Mouse (Mus musculus) limb, embryonic 11.5 days (tissue): ENCODE measurements around the gene Atp9a. TPM values are rescaled to one million over a fixed set of nuclear protein-coding genes. Genes with fewer than 3 reads are reported as not detected.

Experiments
- ATAC-seq: fragments of 200-750 bp; cut with Nextera tagmentation; 2 replicates; pipeline ENCODE4 v1.8.0; 2017; ENCODE audit warnings: low read depth; ENCODE audit not compliant: insufficient number of reproducible peaks, low FRiP score, low TSS enrichment
- DNase-seq: peaks from one replicate; pipeline ENCODE4 v3.0.0-alpha.2; 2015; ENCODE audit warnings: low spot score
- H3K27ac ChIP-seq: fragments of 300-500 bp; sonication (generic); replicated peaks from 2 replicates; pipeline ENCODE4 v1.5.1; 2014; ENCODE audit warnings: low read depth, mild to moderate bottlenecking, low read length
- H3K27me3 ChIP-seq: fragments of 300-500 bp; sonication (generic); 2 replicates; pipeline ENCODE4 v1.6.1; 2014; ENCODE audit warnings: mild to moderate bottlenecking, low read length, mixed read lengths; ENCODE audit not compliant: control insufficient read depth, insufficient read depth
- H3K36me3 ChIP-seq: fragments of 300-500 bp; sonication (generic); 2 replicates; pipeline ENCODE4 v1.6.1; 2014; ENCODE audit warnings: mild to moderate bottlenecking, low read length, moderate library complexity, mixed read lengths; ENCODE audit not compliant: control insufficient read depth, insufficient read depth
- H3K4me1 ChIP-seq: fragments of 300-500 bp; sonication (generic); 2 replicates; pipeline ENCODE4 v1.6.1; 2014; ENCODE audit warnings: low read length, mixed read lengths; ENCODE audit not compliant: control insufficient read depth, insufficient read depth
- H3K4me2 ChIP-seq: fragments of 300-500 bp; sonication (generic); 2 replicates; pipeline ENCODE4 v1.6.1; 2014; ENCODE audit warnings: low read depth, mild to moderate bottlenecking, moderate library complexity; ENCODE audit not compliant: severe bottlenecking
- H3K4me3 ChIP-seq: fragments of 300-500 bp; sonication (generic); 2 replicates; pipeline ENCODE4 v1.5.1; 2014; ENCODE audit warnings: low read depth, low read length
- H3K9ac ChIP-seq: fragments of 300-500 bp; sonication (generic); 2 replicates; pipeline ENCODE4 v1.6.1; 2014; ENCODE audit warnings: mild to moderate bottlenecking, low read length
- H3K9me3 ChIP-seq: fragments of 300-500 bp; sonication (generic); 2 replicates; pipeline ENCODE4 v1.6.1; 2016; ENCODE audit warnings: low read length; ENCODE audit not compliant: control insufficient read depth
- WGBS: fragments of 180-500 bp; shearing (Covaris S2); extraction: QIAGEN DNeasy Blood & Tissue Kit; methylation state at CpG from one replicate; pipeline ENCODE4 v1.1.7; 2014; 5-methylcytosine and 5-hydroxymethylcytosine counted together
- polyA plus RNA-seq: library from polyadenylated mRNA; unstranded; fragments of >200 nt; fragmentation: Nextera tagmentation; extraction: Ambion mirVana; gene quantifications from 2 replicates; pipeline ENCODE4 v1.2.1, GENCODE M21; 2014

Gene Atp9a
- 7.0 and 7.5 TPM in 2 replicates for polyA plus RNA-seq

DNA sequence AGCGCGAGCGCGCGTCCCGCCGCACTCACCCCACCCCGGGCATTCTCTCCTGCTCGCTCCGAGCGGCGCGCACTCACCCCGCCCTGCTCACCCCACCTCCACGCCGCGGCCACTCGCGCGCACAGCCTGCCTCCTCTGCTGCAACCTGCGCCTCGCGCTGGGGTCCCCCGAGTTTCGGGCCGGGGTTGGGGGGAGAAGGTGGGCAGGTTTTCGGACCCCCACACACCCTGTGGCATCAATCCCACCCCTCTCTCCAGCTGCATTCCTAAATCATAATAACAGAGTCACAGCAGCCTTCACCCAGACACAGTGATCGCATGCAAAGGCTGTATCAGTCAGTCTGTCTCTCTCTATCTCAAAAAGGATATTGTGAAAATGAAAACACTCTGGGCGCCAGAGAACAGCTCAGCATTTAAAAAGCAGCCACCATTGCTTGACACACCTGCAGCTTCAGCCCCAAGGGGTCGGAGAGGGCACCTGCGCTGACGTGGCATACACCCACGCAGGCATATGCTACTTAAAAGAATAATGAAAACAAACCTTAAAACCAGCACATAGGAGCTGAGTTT, at the start of gene Atp9a:
TSS of gene Atp9a (minus strand) at position 351 of the 569 bp plus-strand sequence.
- H3K9ac ChIP-seq = peak within 1 kb of the TSS; percentile 72
- WGBS = 10% methylated on average over 20 of the region's 33 CpGs
- ATAC-seq (0 out of 2 replicates have a peak, but pooled peaks have one; percentile 19), DNase-seq (peak; percentile 73)
- H3K9me3 ChIP-seq = no peaks in the 10 kb centered on the region
- H3K27ac ChIP-seq = no peak within 1 kb of the TSS; the same call in 1 of the 2 replicates
- H3K4me2 ChIP-seq = peak within 1 kb of the TSS; percentile 75
- no peaks in the 10 kb centered on the region for H3K27me3 ChIP-seq
- no peaks in the 10 kb centered on the region for H3K36me3 ChIP-seq
- no peaks in the 10 kb centered on the region for H3K4me1 ChIP-seq
- peak within 1 kb of the TSS; percentile 86 for H3K4me3 ChIP-seq

- Histone ChIP-seq H3K4me2 (no peak overlapping the region), H3K36me3 (no peaks in the 10 kb centered on the region), H3K4me1 (peaks cover 5% of the 10 kb centered on the region; the same call in 1 of the 2 replicates), H3K27ac (peak overlapping the region; percentile 38), H3K9ac (no peak overlapping the region), H3K27me3 (no peaks in the 10 kb centered on the region), H3K9me3 (no peaks in the 10 kb centered on the region), H3K4me3 (no peak overlapping the region)
- DNase-seq = peak; percentile 37
- WGBS = 54% methylated on average over 4 of the region's 4 CpGs
- ATAC-seq = peak; percentile 75; the same call in 1 of the 2 replicates
Observed at GRCm38 (mm10) chr2:168791115-168791802, 49.0 kb upstream of the Atp9a start.

GRCm38 (mm10) chr2:168786174-168786573, 44.0 kb upstream of the Atp9a start:
- no peak for ATAC-seq
- 86% methylated on average over 9 of the region's 9 CpGs for WGBS
- no peaks in the 10 kb centered on the region for H3K4me1 ChIP-seq

GRCm38 (mm10) chr2:168780596-168780995, 38.4 kb upstream of the Atp9a start:
- Histone ChIP-seq H3K4me3 (no peak overlapping the region), H3K9me3 (no peaks in the 10 kb centered on the region), H3K4me2 (no peak overlapping the region), H3K4me1 (0 out of 2 replicates have a peak, but pooled peaks cover 2% of the 10 kb centered on the region), H3K27ac (no peak overlapping the region), H3K36me3 (no peaks in the 10 kb centered on the region), H3K27me3 (no peaks in the 10 kb centered on the region), H3K9ac (no peak overlapping the region)
- DNase-seq (no peak), ATAC-seq (no peak)
- WGBS = 32% methylated on average over 9 of the region's 9 CpGs

More at GRCm38 (mm10) chr2:168786174-168786573, 44.0 kb upstream of the Atp9a start:
- no peak overlapping the region for H3K27ac ChIP-seq
- DNase-seq = no peak
- H3K9me3 ChIP-seq = no peaks in the 10 kb centered on the region
- H3K4me3 ChIP-seq = no peak overlapping the region
- H3K4me2 ChIP-seq = no peak overlapping the region
- H3K9ac ChIP-seq = no peak overlapping the region
- H3K36me3 ChIP-seq = no peaks in the 10 kb centered on the region
- no peaks in the 10 kb centered on the region for H3K27me3 ChIP-seq

GRCm38 (mm10) chr2:168780024-168780423, 37.8 kb upstream of the Atp9a start:
- H3K9ac ChIP-seq = no peak overlapping the region
- 12% methylated on average over 9 of the region's 9 CpGs for WGBS
- H3K27me3 ChIP-seq = no peaks in the 10 kb centered on the region
- no peaks in the 10 kb centered on the region for H3K9me3 ChIP-seq
- H3K4me1 ChIP-seq = 0 out of 2 replicates have a peak, but pooled peaks cover 2% of the 10 kb centered on the region
- H3K36me3 ChIP-seq = no peaks in the 10 kb centered on the region
- peak; percentile 45 for DNase-seq
- H3K27ac ChIP-seq = no peak overlapping the region
- H3K4me3 ChIP-seq = no peak overlapping the region
- H3K4me2 ChIP-seq = no peak overlapping the region
- no peak for ATAC-seq

DNA sequence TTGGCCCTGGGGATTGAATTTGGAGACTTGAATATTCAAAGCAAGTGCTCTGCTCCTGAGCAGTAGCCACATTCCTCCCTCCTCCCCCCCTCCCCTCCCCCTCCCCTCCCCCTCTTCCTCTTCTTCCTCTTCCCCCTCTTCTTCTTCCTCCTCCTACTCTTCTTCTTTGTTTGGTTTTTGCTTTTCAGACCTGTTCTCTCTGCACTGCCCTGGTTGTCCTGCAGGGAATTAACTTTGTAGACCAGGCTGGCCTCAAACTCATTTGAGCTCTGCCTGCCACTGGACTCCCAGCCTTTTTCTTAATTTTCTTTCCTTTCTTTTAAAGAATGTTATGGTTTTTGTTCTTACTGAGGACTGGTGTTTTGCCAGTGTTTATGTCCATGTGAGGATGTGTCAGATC, 35.3 kb upstream of the Atp9a start:
- Histone ChIP-seq H3K4me3 (no peak overlapping the region), H3K27me3 (no peaks in the 10 kb centered on the region), H3K4me1 (0 out of 2 replicates have a peak, but pooled peaks cover 2% of the 10 kb centered on the region), H3K36me3 (no peaks in the 10 kb centered on the region), H3K4me2 (no peak overlapping the region), H3K9me3 (no peaks in the 10 kb centered on the region), H3K9ac (no peak overlapping the region), H3K27ac (no peak overlapping the region)
- no peak for ATAC-seq
- DNase-seq = no peak

DNA sequence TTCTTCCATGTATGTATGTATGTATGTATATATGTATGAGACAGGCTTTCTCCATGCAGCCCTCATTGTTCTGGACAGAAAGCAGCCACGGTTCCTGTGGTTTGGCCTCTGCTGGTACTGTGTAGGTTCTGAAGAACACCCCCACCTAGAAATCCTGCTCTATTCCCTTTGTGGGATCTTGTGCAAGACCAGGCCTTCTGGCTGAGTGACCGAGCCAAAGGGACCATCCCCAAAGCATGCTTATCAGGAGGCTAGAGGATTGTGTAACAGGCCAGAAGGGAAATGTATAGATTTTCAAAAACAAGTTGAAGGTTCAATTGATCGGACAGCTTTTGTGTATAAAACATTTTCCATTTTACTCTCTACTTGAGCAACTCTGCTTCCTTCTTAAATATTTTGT, 34.0 kb upstream of the Atp9a start:
- H3K4me2 ChIP-seq = no peak overlapping the region
- WGBS = 80% methylated on average over 3 of the region's 3 CpGs
- H3K27me3 ChIP-seq = no peaks in the 10 kb centered on the region
- 0 out of 2 replicates have a peak, but pooled peaks cover 2% of the 10 kb centered on the region for H3K4me1 ChIP-seq
- H3K27ac ChIP-seq = no peak overlapping the region
- no peak overlapping the region for H3K9ac ChIP-seq
- no peaks in the 10 kb centered on the region for H3K36me3 ChIP-seq
- no peak overlapping the region for H3K4me3 ChIP-seq
- no peaks in the 10 kb centered on the region for H3K9me3 ChIP-seq
- ATAC-seq (no peak), DNase-seq (no peak)

DNA sequence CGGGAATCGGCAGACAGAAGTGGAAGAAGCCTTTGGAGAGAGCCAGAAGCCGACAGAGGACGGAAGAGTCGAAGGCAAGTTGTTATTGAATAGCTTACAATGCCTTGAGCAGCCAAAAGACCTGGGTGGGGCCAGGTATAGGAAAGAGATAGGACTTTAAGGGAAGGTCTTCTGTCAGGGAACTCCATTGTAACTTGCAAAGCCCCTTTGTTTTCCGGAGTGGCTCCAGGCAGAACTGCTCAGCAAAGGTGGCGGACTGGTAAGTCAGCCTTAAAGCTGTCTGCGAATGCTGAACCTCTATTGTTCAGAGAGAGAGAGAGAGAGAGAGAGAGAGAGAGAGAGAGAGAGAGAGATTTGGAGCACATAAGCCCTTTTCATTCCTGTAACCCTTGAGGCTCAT, 27.1 kb upstream of the Atp9a start:
- ATAC-seq = no peak
- H3K27me3 ChIP-seq = no peaks in the 10 kb centered on the region
- no peak overlapping the region for H3K4me3 ChIP-seq
- no peak overlapping the region for H3K9ac ChIP-seq
- peaks cover 1% of the 10 kb centered on the region; the same call in 1 of the 2 replicates for H3K4me1 ChIP-seq
- H3K27ac ChIP-seq = no peak overlapping the region
- H3K36me3 ChIP-seq = no peaks in the 10 kb centered on the region
- H3K9me3 ChIP-seq = no peaks in the 10 kb centered on the region
- WGBS = 69% methylated on average over 8 of the region's 8 CpGs
- no peak overlapping the region for H3K4me2 ChIP-seq
- DNase-seq = no peak
